9 mouse cellular contexts compared by ENCODE assay signal in the genomic region with DNA sequence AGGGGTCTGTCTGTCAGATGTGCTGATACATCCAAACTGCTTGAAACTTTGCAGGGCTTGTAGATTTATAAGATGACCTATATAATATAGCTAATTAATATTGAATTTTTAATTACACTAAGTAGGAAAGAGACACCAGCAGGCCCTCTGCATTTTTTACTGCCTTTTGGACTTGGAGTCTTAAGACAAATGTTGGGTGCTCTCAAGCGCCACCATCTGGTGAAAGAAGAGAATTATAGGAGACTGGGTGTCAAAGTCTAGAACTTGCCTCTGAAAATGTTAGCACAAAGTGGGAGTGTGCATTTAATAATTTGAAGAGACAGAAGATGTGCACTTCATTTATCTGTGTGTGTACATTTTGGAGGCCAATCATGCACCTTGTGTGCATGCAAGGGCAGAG.
DNase-seq lines count a peak whose midpoint lies in the region; ATAC-seq and TF ChIP-seq lines count a peak whose summit lies in the region.
"Had no signal": no experiment of that assay in that cellular context is flagged by ENCODE, and none has a peak within 500 bp of the region (broad histone marks: within the 10 kb centered on the region; RNA-seq: fewer than 3 reads in every experiment).

No protein-coding gene starts in this region.

- intact Hi-C loops in heart, postnatal 25 days (cut with DNase I): loop anchor here (1.0 to 5.0 kb wide), 3 partner anchors 47 to 146 kb away; no protein-coding TSS in a partner anchor

- DNase-seq in heart, adult 18-20 months: peak; percentile 64 to 81
- DNase-seq in heart, postnatal 25 days (ENCODE audit: low spot score): no peak
- peak; percentile 57 for DNase-seq in right cerebral cortex, adult 18-20 months
- DNase-seq in right cerebral cortex, postnatal 36 days (ENCODE audit: low spot score in 2 of 2): no peak
- DNase-seq in cerebellum, adult 9-11 months: peak; percentile 68
- peak; percentile 72 for DNase-seq in kidney, postnatal 0 days (ENCODE audit: low spot score)
- peak; percentile 36 for DNase-seq in right cerebral cortex, postnatal 25 days
- no peak for DNase-seq in spleen, postnatal 4 days (ENCODE audit: low spot score in 2 of 2)

- no peak overlapping the region for H3K4me2 ChIP-seq in kidney, postnatal 0 days (ENCODE audit: low read length)
- H3K4me2 ChIP-seq: stomach, embryonic 15.5 days had no signal

- H3K27ac ChIP-seq in kidney, postnatal 0 days: no peak overlapping the region
- H3K27ac ChIP-seq: stomach, embryonic 15.5 days had no signal

- no peaks in the 10 kb centered on the region for H3K4me1 ChIP-seq in kidney, postnatal 0 days (replicated peaks; ENCODE audit: insufficient read depth, low read length)
- H3K4me1 ChIP-seq: stomach, embryonic 15.5 days had no signal

- TF ChIP-seq CTCF in kidney, postnatal 0 days (IDR thresholded peaks at IDR 0.05; ENCODE audit: low read depth): peak; percentile 72

- ATAC-seq in kidney, postnatal 0 days (replicated peaks; ENCODE audit: low FRiP score, low read depth): no peak

- WGBS in kidney, postnatal 0 days: 25% methylated on average over 1 of the region's 1 CpGs

- no peak overlapping the region for H3K9ac ChIP-seq in kidney, postnatal 0 days (ENCODE audit: low read depth, low read length)
- H3K9ac ChIP-seq: stomach, embryonic 15.5 days had no signal

- no peaks in the 10 kb centered on the region for H3K27me3 ChIP-seq in kidney, postnatal 0 days (ENCODE audit: insufficient read depth, low read length)
- H3K27me3 ChIP-seq: stomach, embryonic 15.5 days had no signal

- no peaks in the 10 kb centered on the region for H3K9me3 ChIP-seq in kidney, postnatal 0 days (replicated peaks; ENCODE audit: low read length)
- H3K9me3 ChIP-seq: stomach, embryonic 15.5 days had no signal

- no peaks in the 10 kb centered on the region for H3K36me3 ChIP-seq in kidney, postnatal 0 days (ENCODE audit: insufficient read depth, low read length)

- no peak overlapping the region for H3K4me3 ChIP-seq in kidney, postnatal 0 days (replicated peaks; ENCODE audit: low read depth, low read length)
- H3K4me3 ChIP-seq: stomach, embryonic 15.5 days had no signal

Comparison
In these comparisons a context has a peak if more than half of its experiments do, and no peak if none do; other contexts are left out.
1. DNase-seq: peak in heart, adult 18-20 months (2 of 2), right cerebral cortex, adult 18-20 months (single experiment), cerebellum, adult 9-11 months (single experiment), kidney, postnatal 0 days (single experiment) and right cerebral cortex, postnatal 25 days (single experiment); none in heart, postnatal 25 days (single experiment), right cerebral cortex, postnatal 36 days (0 of 2) and spleen, postnatal 4 days (0 of 2).